Mouse (Mus musculus): Measurements from ENCODE around the gene Abhd16a.
A peak's percentile ranks its signal among the peaks of the same experiment; 100 is the strongest.

The Abhd16a gene

DNA sequence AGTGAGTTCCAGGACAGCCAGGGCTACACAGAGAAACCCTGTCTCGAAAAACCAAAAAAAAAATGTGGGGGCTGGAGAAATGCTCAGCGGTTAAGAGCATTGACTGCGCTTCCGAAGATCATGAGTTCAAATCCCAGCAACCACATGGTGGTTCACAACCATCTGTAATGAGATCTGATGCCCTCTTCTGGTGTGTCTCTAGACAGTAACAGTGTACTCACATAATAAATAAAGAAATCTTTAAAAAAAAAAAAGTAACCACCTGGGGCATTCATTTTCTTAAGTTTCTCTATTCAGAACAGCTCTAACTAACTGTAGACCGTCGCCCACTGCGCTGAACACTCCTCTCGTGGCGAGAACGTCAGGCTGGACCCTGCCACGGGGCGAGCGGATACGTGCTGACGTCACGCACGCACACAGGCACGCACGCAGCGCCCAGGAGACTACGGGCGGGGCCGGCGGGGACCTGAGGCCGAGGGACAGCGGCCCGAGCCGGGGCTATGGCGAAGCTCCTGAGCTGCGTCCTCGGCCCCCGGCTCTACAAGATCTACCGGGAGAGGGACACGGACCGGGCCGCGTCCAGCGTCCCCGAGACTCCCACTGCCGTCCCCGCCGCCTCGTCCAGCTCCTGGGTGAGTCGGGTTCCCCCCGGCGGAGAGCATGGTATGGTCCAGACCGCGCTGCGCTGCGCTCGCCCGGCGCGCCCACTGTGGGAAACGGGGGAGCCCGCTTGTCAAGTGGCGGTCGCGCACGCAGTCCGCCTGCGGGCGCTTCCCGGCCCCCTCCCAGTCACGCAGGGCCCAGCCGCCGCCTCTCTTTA, at the start of gene Abhd16a:
Gene Abhd16a (plus strand): TSS at position 439 of the 820 bp plus-strand sequence.
- DNase-seq, result peak; percentile 96

DNA sequence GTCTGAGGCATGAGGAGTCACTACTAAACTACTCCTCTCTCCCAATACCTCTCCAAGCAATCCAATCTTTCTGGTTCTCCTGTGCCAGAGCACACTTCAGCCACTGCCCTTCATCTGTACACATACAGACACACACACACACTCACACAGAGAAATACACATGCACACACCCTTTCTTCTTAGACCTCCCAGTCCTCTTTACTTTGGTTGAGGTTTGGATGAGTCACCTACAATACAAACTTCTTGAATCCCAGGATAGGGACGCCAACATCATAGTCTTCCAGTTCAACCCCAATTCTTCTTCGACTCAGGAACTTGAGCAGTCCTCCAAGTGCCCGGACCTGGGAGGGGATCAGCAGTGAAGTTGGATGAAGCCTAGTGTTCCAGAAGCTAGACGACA, 45.3 kb upstream of the Abhd16a start:
- no peak for DNase-seq

DNA sequence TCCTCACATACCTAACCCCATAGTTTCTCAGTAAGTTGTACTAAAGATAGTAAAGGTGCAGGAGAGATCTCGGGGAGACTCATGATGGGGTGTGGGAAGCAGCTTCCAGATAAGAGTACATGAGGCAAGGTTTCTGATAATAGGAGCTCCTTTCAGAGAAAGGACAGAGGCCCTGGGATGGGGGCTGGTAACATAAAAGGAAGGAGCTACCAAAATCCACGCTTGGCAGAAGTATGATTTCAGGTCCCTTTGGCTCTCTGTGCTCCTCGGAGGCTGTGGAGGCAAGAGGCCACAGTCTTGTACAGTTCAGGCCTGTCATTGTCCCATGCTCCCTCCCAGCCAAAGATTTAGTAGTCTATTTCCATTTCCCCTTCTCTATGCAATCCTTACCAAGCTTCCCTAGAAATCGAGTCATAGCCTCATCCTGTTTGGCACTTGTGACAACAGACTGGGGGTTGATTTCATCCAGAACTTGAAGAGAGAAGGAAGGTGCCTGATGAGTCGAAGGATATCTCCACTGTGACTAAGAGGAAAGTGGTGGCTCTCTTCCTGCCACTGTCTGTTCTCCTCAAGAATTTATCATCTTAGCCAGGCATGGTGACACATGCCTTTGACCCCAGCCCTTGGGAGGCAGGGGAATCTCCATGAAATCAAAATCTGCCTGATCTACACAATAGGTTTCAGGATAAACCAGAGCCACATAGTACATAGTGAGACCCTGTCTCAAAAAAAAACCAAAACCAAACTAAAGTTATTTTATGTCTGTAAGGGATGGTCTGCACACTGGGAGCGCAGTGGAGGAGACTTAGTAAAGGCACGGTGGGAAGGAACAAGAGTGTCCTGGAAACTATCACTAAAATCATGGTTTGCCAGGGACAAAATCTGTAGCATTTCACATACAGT, 43.9 kb upstream of the Abhd16a start:
- no peak for DNase-seq

DNA sequence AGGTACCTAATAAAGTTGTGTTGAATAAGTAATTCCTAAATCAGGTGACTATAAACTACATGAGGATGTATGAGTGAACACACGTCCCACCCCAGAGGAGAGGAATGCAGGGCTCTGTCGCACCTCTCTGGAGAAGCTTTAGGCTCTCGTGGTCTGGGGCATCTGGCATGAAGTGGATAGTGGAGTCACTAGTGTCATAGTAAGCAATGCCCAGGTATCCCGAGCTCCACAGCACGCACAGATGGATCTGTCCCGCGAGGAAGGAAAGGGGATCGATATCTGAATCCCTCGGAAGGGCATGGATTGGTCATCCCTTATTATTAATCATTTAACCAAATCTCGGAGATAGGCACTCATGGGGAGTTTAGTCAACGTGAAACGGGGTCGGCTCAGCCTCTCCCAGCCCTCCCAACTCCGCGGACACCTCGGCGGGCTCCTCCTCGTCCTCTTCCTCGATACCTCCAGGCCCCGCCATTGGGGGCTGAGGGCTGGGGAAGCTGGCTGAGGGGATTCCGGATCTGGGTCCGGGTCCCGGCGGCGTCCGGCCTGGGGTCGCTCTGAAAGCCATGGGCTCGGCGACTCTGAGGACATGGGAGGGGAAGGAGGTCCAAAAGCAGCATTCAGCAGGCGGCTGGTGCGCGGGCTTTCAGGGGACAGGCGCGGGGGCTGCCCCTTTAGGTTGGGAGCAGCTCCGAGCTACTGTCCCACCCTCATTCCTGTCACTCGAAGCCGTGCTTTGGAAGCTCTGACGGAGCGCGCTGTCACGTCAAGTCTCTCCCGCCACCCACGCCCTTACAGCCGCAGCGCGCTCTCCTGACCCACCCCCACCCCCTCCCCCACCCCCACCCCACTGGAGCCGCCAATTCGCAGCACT, 43.0 kb upstream of the Abhd16a start:
- no peak for DNase-seq

DNA sequence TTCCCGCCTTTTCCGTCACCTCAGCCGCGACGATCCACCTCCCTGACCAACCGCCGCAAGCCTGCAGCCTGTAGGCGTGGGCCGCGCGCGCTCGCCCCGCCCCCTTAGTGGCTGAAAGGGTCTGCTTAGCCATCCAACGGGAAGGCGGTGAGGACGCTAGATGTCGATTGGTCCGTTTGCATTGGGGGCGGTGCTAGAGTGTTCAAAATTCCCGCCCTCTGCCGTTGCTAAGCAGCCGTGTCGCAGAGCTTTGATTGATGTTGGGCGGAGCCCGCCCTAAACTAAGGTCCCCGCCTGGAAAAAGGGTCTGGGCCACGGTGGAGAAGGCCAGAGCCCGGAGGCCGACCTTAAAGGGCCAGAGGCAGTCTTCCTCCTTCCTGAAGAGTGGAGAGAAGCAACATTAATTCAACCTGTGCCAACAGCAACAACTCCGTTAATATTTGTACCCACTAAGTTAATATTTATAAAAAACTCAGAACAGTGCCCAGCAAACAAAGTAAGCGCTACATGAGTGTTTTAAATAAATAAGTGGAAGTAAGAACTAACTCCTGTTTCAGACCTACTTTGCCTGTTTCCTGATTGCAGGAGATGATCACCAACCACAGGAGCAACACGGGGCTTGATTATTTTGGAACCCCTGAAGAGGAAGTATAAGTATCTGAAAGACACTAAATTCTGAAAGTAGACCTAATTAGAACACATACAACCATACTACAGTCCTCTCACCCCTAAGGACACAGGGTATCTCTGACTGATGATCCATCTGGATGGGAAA, 42.2 kb upstream of the Abhd16a start, which contains the start of gene Msh5:
Gene Msh5 (minus strand): TSS at position 65 of the 775 bp plus-strand sequence.
- DNase-seq, result peak; percentile 98

DNA sequence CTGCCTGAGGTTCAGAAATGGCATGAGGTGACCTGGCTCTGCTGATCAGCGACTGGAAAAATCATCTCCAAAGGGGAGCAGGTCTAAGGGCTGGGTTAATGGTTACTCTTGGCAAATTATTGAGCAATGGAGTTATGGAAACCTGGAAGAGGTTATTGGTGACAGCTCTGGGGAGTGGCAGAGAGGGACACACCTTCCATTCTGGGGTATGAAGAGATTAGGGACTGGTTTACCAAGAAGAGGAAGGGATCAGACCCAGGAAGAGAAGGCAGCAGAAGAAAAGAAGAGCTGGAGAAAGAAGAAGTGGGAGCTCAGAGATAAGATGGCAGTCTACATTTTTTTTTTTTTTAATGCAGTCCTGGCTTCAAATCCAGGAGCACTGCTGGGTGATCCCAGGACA, 41.4 kb upstream of the Abhd16a start:
- no peak for DNase-seq

DNA sequence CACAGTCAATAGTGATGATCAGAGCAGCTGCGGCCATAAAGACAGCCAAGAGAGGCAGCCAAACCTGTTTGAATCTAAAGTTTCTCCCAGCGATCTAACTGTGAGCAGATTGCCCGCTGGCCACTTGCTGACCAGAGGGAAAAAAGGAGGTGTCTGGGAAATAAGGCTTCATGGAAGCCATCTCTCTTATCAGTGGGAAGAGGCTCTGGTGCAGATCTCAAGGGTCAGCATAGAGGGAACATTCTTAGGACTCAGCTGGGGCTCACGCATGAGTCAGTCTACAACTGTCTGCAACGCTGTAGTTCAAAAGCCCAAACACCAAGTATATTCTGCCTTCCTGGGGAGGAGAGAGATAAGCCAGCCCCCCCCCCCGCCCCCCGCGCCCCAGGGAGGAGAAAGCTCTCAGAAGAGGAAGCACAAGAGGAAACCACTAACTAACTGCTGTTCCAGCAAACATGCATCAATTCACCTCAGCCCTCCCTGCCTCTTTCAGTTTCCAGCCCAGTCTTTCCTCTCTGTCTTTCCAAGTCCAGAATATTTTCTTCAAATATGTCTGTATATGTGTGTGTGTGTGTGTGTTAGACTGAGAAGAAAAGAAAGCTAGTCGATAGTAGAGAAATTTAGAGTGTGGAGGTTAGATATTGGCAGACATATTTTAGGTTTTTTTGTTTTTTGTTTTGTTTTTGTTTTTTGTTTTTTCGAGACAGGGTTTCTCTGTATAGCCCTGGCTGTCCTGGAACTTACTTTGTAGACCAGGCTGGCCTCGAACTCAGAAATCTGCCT, 40.7 kb upstream of the Abhd16a start:
- peak; percentile 35 for DNase-seq

DNA sequence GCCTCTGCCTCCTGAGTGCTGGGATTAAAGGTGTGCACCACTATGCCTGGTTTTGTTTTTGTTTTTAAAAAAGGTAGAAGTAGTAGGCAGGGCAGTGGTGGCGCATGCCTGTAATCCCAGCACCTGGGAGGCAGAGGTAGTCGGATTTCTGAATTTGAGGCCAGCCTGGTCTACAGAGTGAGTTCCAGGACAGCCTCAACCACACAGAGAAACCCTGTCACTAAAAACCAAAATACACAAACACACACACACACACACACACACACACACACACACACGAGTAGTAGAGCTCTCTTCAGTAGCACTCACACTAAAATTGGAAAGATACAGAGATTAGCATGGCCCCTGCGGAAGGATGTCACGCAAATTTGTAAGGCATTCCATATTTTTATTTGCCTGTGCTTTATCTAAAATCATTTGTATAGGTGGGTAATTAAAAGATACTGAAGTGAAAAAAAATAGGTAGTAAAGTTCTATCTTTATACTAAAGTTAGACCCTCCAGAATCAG, 40.1 kb upstream of the Abhd16a start:
- DNase-seq, result no peak

DNA sequence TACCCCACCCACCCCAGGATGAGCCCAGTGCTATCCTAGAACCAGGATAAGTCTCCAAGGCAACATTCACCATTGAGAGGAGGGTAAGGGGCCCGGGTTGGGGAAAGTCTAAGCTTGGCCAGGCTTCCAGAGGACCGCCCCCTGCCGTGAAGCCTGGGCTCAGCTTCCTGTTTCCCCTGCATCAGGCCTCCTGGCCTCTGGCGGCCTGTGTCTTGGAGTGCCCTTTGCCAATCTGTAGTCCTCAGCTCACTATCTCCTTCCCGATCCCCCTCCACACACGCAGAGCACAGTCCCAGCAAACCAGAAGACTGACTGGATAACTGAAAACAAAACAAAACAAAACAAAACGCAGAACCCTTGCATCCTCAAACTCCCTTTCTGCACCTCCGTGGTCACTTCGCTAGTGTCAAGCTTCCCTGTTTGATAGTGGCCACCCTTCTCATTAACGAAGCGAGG, 39.5 kb upstream of the Abhd16a start, which contains the start of gene Clic1:
Gene Clic1 (plus strand): TSS at position 406 of the 456 bp plus-strand sequence.
- DNase-seq, result peak; percentile 80

DNA sequence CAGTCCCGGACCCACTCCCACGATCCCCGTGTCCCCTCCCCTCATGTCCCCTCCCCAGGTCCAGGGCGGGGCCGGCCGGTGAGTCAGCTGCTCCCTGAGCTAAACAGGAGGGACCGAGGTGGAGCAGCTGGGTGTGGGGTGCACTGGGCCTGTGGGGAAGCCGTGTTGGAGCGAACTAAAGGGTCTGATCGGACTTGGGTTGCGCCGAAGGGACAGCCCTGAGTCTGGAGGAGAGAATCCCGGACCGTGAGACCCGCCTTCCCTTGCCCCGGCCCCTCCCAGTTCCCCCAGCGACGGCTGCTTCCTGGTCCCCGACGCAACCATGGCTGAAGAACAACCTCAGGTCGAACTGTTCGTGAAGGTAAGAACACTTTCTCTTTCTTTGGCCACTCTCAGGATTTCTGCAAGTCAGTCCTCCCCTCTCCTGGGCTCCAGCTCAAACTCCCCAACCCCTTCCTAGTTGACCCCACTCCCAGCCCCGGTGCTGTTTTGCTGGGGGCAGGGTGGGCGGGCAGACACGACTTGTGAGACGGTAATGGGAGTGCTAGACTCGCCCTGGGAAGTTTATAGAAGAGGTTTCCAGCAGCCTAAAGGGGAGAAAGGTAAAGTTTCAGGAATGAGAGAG, 38.8 kb upstream of the Abhd16a start:
- DNase-seq, result peak; percentile 93

DNA sequence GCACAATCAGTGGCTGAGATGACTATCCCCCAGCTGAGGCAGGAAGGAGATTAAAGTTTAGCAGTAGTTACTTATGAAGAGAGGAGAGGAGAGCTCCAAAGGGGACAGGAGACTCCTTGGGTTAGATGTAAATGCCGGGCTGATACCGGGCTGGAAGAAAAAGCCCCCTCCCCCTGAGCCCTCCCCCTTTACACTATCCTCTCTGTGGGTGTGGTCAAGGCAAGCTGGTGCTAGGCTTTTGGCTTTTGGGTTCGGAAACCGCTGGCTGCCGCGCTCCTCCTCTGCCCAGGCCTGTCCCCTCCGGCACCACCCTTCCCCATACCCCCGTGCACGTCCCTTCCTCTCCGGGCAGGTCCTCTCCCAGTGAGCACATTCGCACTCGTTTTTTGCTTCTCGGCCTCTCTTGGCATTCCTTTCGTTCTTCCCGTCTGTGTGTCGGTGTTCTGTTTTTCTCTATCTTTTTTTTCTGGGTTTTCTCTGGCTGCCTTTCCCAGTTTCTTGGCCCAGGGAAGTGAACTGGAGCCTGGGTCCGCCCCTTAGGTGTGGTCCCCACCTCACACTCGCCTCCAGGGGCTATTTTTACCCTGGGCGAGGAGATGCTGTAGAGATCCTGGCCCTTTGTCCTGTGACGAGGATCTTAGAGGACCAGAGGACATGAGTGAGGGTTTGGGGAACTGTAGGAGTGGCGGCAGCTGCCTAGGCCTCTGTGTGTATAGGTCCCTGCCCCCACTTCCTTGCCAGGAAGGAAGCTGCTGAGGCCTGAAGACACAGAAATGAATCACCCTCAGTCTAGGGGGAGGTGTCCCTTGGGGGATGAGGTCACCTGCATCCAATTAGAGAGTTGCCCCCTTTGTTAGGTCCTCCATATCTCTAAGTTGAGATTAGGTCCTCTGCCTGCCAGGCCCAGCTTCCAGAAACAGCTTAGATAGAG, 37.6 kb upstream of the Abhd16a start:
- peak; percentile 92 for DNase-seq

DNA sequence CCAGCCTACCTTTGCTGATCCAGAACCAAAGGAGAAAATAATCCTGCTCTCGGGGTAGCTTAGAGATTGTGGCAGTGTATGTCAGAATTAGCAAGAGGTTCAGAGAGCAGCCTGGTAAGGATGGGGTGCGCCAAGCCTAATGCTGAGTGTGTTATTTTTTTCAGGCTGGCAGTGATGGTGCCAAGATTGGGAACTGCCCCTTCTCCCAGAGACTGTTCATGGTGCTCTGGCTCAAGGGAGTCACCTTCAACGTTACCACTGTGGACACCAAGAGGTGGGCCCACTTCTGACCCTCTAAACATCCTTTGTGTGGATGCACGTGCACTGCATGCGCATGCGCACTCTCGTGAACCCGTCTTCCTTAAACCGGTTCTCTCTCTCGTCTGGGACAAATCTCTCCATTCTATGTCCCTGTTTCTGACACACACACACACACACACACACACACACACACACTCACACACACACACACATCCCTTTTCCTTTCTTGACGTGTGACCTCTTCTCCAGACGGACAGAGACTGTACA, 36.7 kb upstream of the Abhd16a start:
- DNase-seq, result no peak

DNA sequence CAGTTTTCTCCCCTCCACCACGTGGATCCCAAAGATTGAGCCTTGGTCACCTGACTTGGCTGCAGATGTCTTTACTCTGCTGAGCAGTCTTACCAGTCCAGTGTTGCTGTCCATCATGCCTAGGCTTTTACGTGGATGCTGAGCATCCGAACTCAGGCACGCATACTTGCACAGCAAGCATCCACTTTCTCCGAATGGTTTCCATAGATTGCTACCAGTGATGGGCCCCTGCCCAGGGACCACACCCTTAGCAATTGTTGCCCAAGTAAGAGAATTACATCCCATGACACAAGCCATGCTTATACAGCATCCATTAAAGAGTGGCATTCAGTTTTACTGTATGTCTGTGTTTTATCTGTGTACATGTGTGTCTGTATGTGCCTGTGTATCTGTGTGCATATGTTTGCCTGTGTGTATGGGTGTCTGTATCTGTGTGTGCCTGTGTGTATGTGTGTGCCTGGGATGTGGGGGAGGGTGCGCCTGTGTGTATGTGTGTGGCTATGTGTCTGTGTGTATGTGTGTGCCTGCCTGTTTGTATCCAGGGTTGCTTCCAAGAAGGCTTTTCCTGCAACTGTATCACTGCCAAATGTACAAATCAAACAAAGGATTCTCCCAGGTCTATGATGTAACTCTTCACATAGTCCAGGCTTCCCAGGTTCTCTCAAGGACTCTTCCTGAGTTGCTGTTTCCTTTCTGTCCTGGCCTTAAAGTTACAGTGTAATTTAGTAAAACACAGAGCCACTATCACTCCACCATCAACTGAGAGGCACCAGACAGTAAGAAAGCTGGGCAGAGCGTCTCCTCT, 33.2 kb upstream of the Abhd16a start:
- DNase-seq, result peak; percentile 43

DNA sequence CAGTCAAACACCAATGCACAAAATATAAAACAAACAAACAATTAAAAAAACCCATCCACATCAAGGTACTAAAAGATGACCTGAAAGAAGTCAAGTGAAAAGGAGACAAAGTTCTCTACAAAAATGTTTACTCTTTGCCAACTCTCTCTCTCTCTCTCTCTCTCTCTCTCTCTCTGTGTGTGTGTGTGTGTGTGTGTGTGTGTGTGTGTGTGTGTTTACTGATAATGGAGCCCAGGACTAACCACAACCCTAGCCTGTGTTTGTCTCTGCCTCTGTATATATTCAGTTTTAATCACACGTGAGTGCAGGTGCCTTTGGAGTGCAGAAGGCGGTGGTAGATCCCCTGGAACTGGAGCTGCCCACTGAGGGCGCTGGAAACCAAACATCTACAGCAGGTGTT, 32.0 kb upstream of the Abhd16a start:
- DNase-seq, result no peak

DNA sequence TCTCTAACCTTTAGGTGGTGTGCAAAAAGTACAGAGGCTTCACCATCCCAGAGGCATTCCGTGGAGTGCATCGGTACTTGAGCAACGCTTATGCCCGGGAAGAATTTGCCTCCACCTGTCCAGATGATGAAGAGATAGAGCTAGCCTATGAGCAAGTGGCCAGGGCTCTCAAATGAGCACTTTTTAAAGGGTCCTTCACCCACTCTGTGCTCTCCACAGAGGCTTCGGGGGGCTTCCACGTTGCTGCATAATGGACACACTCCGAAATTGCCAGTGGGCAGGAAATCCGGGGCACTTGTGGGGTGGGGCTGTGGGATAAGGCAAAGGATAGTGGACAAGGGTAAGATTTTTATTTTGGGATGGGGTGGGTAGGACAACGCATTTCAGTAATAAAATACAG, 30.7 kb upstream of the Abhd16a start:
- no peak for DNase-seq

DNA sequence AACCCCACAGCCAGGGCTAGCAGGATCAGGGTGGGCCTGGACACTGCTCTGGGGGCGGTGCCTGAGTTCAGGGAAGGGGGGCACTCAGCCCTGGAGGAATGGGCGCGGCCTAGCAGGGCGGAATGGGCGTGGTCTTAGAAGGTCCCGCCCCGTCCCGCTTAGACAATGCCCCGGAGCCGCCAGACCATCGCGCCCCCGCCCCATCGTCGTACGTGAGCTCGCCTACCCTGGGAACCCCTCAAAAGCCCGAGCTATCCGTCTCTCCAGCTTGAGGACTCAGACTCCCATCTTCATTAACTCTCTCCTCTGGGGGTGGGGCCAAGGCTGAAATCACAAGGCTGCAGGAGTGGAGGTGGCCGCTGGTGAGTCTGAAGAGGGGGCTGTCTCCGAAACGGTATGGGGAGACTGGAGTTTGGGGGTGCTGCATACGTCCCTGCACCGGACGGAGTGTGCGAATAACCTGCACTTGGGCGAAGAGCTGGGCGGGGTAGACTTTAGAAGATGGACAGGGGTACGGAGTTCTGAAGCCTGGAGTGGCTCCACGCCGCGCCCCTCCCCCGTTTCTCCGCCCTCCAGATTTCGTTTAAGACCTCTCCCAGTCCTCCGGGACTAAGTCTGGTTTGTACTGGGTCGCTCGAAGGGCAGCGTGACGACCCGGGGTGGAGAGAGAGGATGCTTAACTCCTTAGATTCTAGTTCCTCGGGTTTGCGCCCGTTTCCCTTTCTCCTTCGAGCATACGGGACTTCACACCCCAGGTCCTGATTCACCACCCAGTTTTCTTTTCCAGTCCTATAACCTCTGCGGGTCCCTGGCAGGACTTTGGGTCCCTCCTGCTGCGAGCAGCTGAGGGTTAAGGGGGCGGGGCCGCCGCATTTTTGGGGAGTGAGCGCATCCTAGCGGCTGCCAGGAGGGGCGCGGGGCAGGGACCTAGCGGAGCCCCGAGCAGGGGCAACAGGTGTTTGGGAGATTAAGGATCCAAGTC, 29.9 kb upstream of the Abhd16a start, which contains the start of gene Ddah2:
Gene Ddah2 (plus strand): TSS at position 125 of the 982 bp plus-strand sequence.
- peak; percentile 97 for DNase-seq
